Mouse (Mus musculus) thymus, adult 2 months (tissue): ENCODE measurements around the gene Dgki.

Experiments used
- CTCF ChIP-seq: fragments of 200-500 bp; IDR thresholded peaks from 2 replicates; pipeline ENCODE4 v1.5.1; 2012; ENCODE audit warnings: mild to moderate bottlenecking, control low read depth, low read length, moderate library complexity, borderline replicate concordance; ENCODE audit not compliant: control insufficient read depth, poor library complexity, insufficient read depth; ENCODE audit errors: extremely low read depth
- POLR2A ChIP-seq: fragments of 200-500 bp; IDR thresholded peaks from 2 replicates; pipeline ENCODE4 v1.6.1; 2012; ENCODE audit warnings: mild to moderate bottlenecking, low read length, control low read depth, moderate library complexity; ENCODE audit not compliant: control insufficient read depth, poor library complexity, insufficient read depth; ENCODE audit errors: extremely low read depth

- TF ChIP-seq CTCF (no peak), POLR2A (no peak)
Measured at GRCm38 (mm10) chr6:37119205-37119604, 180.8 kb downstream of the Dgki start.
